Mouse (Mus musculus) cerebellum, adult 11-12 months (tissue): ENCODE results near the gene Iqcn.

Experiments
- DNase-seq: peaks from one replicate; pipeline ENCODE4 v3.0.0; 2022

Iqcn gene

DNA sequence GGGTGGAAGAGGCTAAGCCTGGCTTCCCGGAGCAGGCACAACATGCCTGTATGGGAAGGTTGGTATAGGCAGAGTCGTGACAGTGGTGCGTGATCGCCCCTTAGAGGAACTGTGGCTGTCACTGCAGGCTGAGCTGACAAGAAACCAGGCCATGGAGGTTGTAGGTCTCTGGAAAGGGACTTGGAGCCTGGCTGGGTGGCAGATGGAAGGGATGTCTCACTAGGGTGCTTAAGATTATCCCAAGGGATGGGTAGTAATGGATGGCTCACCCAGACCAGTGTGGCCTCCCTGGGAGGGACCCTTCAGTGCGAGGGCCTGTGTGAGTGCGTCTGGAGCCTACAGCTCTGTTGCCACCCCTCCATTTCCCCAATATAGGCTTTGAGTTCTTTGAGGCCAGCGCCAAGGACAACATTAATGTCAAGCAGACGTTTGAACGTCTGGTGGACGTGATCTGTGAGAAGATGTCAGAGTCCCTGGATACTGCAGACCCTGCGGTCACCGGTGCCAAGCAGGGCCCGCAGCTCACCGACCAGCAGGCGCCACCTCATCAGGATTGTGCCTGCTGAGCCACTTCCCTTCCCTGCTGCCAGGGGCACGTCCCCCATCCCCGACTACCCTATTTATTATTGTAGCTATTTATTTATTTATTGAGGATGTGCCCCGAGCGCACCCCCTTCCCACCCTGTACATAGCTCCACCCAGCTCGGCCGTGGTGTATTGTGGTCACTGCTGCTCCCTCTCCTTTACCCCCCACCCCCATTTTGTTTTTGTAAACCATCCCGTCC is 54.5 kb downstream of the Iqcn start:
- peak; percentile 56 for DNase-seq

DNA sequence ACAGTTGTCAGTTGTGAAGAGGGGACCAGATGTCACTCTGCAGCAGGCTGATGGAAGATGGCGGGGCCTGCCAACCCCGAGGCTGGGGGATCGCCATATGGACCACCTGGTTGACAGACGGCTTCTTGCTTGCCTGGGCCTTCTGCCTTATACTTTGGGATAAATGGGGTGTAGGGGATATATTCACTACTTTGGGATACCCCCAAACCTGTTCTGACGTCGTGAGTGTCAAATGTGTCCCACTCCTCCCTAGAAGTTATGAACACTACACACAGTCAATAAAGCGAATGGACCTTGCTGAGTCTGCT is 55.0 kb downstream of the Iqcn start:
- no peak for DNase-seq

DNA sequence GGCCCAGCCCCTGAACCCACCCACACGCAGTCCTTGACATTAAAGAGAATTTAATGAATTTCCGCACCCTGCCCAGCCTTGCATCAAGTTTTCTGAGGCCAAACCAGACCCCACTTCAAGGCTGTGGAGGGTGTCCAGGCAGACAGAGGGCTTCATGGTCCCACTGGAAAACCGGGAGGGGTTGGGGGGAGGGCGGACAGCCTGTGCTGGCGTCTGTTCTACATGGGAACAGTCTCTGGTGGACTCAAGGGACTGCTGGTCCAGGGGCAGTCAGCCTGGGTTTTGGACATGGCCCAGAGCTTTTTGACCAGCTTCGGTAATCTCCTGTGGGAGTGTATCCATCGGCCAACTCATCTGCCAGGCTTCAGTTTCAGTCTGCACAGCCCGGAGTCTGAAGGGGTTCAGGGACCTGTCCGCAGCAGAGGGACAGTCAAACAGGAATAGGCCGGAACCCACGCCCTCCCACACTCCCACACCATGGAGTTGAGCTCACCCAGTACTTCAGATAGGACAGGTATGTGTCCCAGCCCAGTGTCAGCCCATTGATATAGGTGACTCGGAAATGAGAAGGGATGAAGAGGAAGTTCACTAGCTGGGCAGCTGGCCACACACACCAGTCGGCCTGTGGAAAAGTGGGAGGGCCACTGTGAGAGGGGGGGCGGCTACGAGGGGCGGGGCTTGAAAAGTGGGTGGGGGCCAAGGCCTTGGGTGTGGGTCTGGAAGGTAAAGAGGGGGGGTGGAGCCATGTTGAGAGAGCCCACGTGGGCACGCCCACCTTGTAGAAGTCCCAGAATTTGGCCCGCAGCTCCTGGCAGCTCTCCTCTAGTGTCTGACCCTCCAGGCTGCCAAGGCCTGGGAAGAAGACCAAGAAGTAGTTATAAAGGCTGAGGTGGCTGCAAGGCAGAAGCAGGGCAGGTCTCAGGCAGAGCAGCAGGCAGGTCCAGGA is 55.6 kb downstream of the Iqcn start:
- peak; percentile 71 for DNase-seq

DNA sequence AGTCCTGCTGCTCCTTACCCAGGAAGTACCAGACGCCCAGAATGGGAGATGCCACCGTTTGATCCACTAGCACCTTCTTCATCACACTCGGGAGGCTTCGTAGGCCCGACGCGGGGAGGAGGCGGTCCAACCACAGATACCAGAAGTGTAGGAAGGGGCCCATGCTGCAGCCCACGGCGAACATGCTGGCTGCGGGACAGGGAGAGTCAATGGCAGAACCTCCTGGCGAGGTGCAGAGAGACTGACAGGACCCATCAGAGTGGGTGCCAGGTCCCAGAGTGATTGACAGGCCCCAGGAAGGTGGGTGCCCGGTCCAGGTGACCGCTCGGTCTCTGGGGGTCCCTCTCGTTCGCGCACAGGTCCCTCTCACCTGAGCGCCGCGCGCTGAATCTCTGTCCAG is 57.1 kb downstream of the Iqcn start:
- DNase-seq: no peak

DNA sequence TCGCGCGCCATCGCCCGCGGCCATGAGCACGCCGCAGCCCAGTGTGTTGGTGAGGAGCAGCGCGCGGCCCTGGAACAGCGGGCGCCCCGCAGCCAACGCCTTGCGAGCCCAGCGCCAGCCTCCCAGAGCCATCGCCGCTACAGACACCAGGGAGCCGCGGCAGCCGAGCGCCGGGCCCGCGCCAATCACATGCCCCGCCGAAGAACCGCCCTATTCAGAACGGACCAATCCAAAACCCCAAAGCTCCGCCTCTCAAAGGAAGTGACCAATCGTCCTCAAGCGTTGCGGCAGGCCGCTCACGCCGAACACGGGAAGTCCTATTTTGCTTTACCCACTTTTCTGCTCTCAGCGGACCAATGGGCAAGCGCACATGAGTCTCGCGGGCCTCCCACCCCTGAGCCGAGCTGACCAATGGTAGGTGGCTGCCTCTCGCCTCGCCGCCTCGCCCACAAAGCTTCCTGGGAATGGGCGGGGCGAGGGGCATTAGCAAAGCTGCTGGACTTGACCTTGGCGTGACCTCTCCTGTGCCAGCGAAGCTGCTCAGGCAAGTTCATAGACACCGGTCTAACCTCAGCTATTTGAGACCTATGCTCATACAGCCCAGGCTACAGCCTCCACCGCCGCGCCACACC is 57.6 kb downstream of the Iqcn start, which contains the start of gene Mpv17l2:
Gene Mpv17l2 (minus strand): TSS at position 172 of the 632 bp plus-strand sequence.
- peak; percentile 98 for DNase-seq

DNA sequence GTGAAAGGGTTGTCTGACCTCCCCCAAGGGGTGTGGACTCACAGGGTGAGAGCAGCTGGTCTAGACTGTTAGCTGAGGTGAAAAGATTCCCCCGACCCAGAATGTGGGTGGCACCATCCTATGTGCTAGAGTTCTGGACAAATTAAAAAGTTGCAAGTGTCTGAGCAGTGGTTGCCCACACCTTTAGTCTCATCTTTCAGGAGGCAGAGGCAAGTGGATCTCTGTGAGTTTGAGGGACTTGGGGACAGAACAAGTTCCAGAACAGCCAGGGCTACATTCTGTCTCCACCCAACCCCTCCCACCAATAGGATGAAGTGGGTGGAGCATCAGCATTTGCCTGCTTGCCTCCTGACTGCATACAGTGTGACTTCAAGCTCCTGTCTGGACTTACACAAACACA is 58.9 kb downstream of the Iqcn start:
- peak; percentile 53 for DNase-seq

DNA sequence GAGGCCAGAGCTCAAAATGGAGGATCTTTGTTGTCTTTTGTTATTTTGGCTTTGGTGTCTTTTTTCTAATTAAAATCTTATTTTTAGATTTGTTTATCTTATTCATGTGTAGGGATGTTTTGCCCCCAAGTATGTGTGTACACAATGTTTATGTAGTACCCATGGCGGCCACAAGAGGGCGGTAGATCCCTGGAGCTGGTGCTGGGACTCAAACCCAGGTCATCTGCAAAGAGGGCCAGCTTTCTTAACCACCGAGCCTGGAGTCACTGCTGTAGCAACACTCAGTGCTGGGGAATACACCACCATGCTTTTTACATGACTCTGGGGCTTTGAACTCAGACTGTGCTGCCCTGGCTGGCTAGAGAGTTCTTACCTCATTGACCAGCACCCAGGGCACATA is 60.1 kb downstream of the Iqcn start:
- DNase-seq: peak; percentile 58

DNA sequence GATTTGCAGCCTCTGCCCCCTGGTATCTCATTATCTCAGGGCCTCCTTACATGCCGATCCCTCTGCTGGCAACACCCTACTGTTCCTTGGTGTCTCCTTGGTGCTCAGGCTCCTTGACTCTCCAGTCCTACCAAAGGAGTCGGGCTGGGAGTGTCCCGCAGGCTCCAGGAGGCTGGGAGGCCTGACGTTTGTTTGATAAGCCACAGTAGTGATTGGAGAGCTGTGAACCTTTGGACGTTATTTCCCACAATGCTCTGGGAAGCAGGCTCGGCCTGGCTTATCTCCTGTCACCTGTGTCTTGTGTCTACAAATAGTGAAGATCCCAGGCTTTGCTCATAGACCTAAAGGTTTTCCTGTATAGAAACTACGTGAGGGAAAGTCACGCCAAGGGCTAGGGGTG is 60.8 kb downstream of the Iqcn start:
- no peak for DNase-seq

DNA sequence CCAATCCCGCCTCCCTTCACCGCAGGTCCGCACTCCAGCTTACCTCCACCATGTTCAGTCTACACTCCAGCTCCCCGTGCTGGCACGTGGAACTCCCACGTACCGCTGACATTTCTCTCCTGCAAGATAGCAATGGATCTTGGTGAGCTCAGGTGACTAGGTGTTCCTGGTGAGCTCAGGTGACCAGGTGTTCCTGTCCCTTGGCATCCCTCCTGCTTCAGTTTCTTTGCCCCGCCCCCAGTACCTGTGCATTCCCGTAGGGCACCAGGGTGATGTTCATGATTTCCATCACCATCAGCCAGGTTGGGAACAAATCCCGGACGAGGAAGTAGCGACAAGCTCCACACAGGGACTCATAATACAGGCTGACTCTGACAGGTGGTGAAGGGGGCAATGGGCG is 61.4 kb downstream of the Iqcn start:
- peak; percentile 68 for DNase-seq

DNA sequence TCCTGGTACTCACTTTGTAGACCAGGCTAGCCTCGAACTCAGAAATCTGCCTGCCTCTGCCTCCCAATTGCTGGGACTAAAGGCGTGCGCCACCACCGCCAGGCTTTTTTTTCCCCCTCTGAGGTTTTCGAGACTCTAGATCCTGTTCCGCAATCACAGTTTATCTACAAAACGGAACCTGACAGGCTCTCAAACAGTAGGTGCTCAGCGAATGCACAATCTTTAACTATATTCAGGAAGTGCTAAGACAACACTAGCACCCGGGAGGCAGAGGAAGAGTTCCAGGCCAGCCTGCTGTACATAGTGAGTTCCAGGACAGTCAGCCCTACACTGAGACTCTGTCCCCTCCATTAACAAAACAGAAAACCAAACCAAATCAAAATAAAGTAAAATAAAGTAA is 62.1 kb downstream of the Iqcn start:
- DNase-seq: no peak

DNA sequence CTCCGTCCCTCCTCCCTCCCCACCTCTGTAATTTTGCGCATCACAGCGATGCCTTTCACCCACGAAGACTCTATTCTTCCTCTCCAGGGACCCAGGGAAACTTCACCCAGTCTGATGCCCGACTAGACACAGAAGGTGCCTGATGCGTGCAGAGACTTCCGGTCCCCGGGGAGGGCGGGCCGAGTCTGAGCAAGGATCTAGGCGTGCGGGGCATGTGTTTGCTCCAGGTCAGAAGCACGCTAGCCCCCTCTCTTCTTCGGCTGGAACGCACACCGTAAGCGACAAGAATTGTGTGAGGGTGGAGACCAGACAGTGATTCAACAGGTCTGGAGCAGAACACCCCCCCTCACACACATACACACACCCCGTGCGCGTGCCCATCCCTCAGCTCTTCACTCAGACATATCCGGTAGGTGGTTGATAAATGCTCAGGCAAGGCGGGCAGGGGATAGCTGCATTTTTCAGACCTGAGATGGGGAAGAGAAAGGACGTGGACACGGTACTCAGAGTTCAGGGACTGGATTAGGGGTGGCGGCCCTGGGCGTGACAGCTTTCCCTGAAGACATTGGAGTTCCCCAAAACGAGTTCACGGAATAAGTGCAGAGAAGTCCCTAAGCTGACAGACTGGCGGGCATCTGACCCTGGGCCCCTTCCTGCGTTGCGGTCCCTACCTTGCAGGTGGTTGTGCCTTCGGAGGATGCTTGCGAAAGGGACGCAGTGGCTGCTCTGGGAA is 62.7 kb downstream of the Iqcn start:
- no peak for DNase-seq

DNA sequence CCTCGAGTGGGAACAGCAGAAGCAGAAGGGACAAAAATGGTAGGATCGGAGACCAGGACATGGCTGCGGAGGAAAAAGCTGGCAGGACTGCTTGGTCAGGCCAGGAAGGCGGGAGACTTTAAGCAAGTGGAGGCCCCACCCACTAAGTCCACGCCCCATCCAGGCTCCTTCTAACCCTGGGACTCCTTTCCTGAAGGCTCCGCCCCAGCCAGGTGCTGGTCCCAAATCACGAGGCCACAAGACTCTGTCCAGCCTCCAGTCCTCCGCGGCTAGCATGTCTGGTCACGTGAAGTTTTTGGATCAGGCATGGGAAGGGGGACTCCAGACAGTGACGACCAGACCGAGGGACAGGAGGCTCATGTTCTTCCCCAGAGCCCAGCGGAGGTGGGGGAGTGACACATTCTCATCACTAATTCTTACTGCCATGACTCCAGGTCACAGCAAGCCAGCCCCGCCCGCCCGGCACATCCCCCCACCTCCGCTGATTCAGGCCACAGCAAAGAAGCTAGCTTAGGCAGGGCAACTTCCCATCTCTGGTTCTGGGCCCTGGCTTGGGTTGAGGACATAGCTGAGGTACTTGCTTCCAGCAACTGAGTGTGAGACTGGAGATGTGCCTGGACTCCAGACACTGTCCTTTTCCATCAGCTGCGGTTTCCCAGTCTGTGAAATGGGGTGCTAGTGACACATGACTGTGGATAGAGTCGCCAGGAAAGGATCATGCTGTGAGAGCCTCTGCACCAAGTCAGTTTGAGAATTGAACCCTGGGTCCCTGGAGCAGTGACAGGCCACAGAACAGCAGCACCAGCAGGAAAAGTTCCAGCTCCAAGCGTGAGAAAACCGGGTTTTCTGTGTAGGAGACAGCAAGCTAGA is 63.5 kb downstream of the Iqcn start:
- DNase-seq: peak; percentile 81
